Mouse (Mus musculus): ENCODE results near the gene Hunk. TPM values are rescaled to one million over a fixed set of nuclear protein-coding genes. Genes with fewer than 3 reads are reported as not detected.

Hunk gene
- polyA plus RNA-seq, 1 experiment, result 0.37 TPM

DNA sequence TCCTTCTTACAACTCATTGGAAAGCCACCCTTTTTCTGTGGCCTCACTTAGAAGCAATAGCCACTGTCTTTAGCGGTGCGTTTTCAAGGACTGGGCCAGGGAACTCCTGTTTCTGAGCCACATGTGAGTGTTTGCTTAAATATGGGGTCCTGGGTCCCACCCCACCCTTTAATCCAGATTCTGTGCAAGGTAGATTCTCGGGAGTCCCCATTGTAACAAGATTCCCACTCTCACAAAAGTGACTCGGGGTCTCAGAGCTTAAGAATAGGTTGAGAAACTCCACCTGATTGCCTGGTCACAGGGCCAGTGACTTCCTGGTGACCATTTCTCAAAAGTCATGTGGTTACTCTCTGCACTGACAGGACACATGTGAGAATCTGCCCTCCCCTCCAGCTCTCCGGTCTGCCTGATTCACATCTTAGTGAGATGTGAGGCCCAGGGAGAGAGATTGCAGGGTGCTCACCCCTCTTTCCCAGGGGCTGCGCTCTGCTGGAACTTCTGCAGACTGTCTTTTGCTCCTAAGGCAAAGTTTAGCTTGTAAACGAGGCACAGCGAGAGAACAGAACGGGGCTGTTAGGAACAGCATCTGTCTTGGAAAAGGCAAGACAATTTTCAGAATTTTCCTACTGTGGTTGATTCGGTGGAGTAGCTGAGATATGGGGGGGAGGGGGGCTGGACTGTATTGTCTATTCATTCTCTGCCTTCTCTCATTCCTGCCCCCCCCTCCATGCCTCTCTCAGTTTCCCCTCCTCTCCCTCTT lies 135.6 kb downstream of the Hunk start:
- TF ChIP-seq TCF3 (IDR thresholded peaks at IDR 0.05; ENCODE audit: insufficient read length, low read depth) (no peak), POLR2A (IDR thresholded peaks at IDR 0.05; ENCODE audit: insufficient read length, low read depth) (no peak), MYOG (IDR thresholded peaks at IDR 0.05; ENCODE audit: control insufficient read depth in 1 of 3, insufficient read depth in 1 of 3, insufficient read length in 2 of 3, low read depth in 2 of 3) (no peak)
- Histone ChIP-seq H3K79me2 (ENCODE audit: control insufficient read depth, insufficient read depth) (no peaks in the 10 kb centered on the region), H3K27me3 (ENCODE audit: control insufficient read depth, insufficient read depth, insufficient read length) (peaks cover 11% of the 10 kb centered on the region), H3K4me2 (ENCODE audit: low read depth) (no peak overlapping the region), H3K36me3 (ENCODE audit: control insufficient read depth, insufficient read depth) (no peaks in the 10 kb centered on the region), H3K4me3 (no peak overlapping the region), H3ac (ENCODE audit: control insufficient read depth, insufficient read length) (no peak overlapping the region)

GRCm38 (mm10) chr16:90521951-90522255 lies 136.1 kb downstream of the Hunk start:
- H3K36me3 ChIP-seq (ENCODE audit: control insufficient read depth, insufficient read depth), result no peaks in the 10 kb centered on the region
- TF ChIP-seq SRF (IDR thresholded peaks at IDR 0.05; ENCODE audit: control insufficient read depth, insufficient read length, low read depth), result no peak
- TF ChIP-seq MYOG (IDR thresholded peaks at IDR 0.05; ENCODE audit: control insufficient read depth in 1 of 3, insufficient read depth in 1 of 3, insufficient read length in 2 of 3, low read depth in 2 of 3), result no peak
- TF ChIP-seq POLR2AphosphoS2 (IDR thresholded peaks at IDR 0.05; ENCODE audit: insufficient read length, low read depth), result no peak
- TF ChIP-seq POLR2A (IDR thresholded peaks at IDR 0.05; ENCODE audit: insufficient read length, low read depth), result no peak
- TF ChIP-seq TCF12 (IDR thresholded peaks at IDR 0.05; ENCODE audit: insufficient read depth, poor library complexity, severe bottlenecking), result no peak
- no peak for TF ChIP-seq E2F4 (IDR thresholded peaks at IDR 0.05; ENCODE audit: insufficient read depth)
- TF ChIP-seq MAX (IDR thresholded peaks at IDR 0.05; ENCODE audit: low read depth), result no peak
- no peak for TF ChIP-seq TCF3 (IDR thresholded peaks at IDR 0.05; ENCODE audit: insufficient read length, low read depth)
- TF ChIP-seq USF1 (IDR thresholded peaks at IDR 0.05; ENCODE audit: low read depth), result no peak
- no peak for TF ChIP-seq CEBPB (IDR thresholded peaks at IDR 0.05; ENCODE audit: insufficient read depth, poor library complexity, severe bottlenecking)
- TF ChIP-seq REST (IDR thresholded peaks at IDR 0.05; ENCODE audit: insufficient read depth, insufficient read length), result no peak
- TF ChIP-seq MYOD1 (IDR thresholded peaks at IDR 0.05; ENCODE audit: control insufficient read depth in 1 of 3, insufficient read length in 2 of 3, low read depth in 2 of 3), result no peak
- H3K4me3 ChIP-seq, result no peak overlapping the region
- H3K4me2 ChIP-seq (ENCODE audit: low read depth), result no peak overlapping the region
- no peaks in the 10 kb centered on the region for H3K79me2 ChIP-seq (ENCODE audit: control insufficient read depth, insufficient read depth)
- H3K27me3 ChIP-seq (ENCODE audit: control insufficient read depth, insufficient read depth, insufficient read length), result peaks cover 14% of the 10 kb centered on the region
- no peak overlapping the region for H3ac ChIP-seq (ENCODE audit: control insufficient read depth, insufficient read length)

DNA sequence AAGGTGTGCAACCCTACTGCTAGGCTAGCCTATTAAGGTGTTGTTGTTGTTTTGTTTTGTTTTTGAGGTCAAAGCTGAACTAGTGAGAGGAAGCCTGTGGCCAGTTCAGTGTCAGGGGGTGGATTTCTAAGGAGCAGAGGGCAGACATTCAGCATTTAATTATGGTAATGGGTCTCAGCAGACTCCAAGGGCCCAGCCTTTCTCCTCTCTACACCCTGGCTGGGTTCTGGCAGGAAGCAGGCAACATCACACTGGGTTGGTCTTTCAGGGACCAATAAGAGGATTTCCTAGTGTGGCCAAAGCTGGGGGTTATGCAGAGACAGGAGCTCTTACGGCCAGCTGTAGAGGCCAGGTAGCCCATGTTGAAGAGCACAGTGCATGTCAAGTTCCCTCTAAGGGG lies 136.8 kb downstream of the Hunk start:
- H3K4me3 ChIP-seq, result no peak overlapping the region
- H3K36me3 ChIP-seq (ENCODE audit: control insufficient read depth, insufficient read depth), result no peaks in the 10 kb centered on the region
- no peak overlapping the region for H3ac ChIP-seq (ENCODE audit: control insufficient read depth, insufficient read length)
- H3K27me3 ChIP-seq (ENCODE audit: control insufficient read depth, insufficient read depth, insufficient read length), result peaks cover 13% of the 10 kb centered on the region
- TF ChIP-seq MAX (IDR thresholded peaks at IDR 0.05; ENCODE audit: low read depth), result no peak
- no peak for TF ChIP-seq TCF3 (IDR thresholded peaks at IDR 0.05; ENCODE audit: insufficient read length, low read depth)
- TF ChIP-seq CEBPB (IDR thresholded peaks at IDR 0.05; ENCODE audit: insufficient read depth, poor library complexity, severe bottlenecking), result no peak
- no peak for TF ChIP-seq REST (IDR thresholded peaks at IDR 0.05; ENCODE audit: insufficient read depth, insufficient read length)
- TF ChIP-seq TCF12 (IDR thresholded peaks at IDR 0.05; ENCODE audit: insufficient read depth, poor library complexity, severe bottlenecking), result no peak
- TF ChIP-seq MYOG (IDR thresholded peaks at IDR 0.05; ENCODE audit: control insufficient read depth in 1 of 3, insufficient read depth in 1 of 3, insufficient read length in 2 of 3, low read depth in 2 of 3), result no peak
- no peak for TF ChIP-seq USF1 (IDR thresholded peaks at IDR 0.05; ENCODE audit: low read depth)
- TF ChIP-seq MYOD1 (IDR thresholded peaks at IDR 0.05; ENCODE audit: control insufficient read depth in 1 of 3, insufficient read length in 2 of 3, low read depth in 2 of 3), result no peak
- TF ChIP-seq E2F4 (IDR thresholded peaks at IDR 0.05; ENCODE audit: insufficient read depth), result no peak
- no peak for TF ChIP-seq SRF (IDR thresholded peaks at IDR 0.05; ENCODE audit: control insufficient read depth, insufficient read length, low read depth)
- no peak for TF ChIP-seq POLR2A (IDR thresholded peaks at IDR 0.05; ENCODE audit: insufficient read length, low read depth)
- TF ChIP-seq POLR2AphosphoS2 (IDR thresholded peaks at IDR 0.05; ENCODE audit: insufficient read length, low read depth), result no peak
- no peak overlapping the region for H3K4me2 ChIP-seq (ENCODE audit: low read depth)
- H3K79me2 ChIP-seq (ENCODE audit: control insufficient read depth, insufficient read depth), result no peaks in the 10 kb centered on the region

DNA sequence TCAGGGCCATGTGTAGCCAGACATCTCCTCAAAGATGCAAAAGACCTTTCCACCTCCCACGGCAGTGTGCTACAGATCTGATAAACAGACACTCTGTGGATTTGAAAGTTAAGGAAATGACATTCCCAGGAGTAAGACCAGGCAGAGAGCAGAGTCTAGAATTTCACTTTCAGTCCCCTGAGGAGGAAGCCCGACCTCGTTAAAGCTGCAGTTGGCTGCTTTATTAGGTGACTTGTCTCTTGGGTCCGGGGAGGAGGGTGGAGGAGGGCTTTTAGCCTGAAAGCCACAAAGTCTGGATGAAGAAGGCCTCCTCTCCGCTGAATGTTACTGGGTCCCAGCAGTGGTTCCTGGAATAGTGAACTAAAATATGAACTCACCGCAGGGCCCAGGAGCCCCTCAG lies 137.6 kb downstream of the Hunk start:
- no peak for TF ChIP-seq USF1 (IDR thresholded peaks at IDR 0.05; ENCODE audit: low read depth)
- TF ChIP-seq E2F4 (IDR thresholded peaks at IDR 0.05; ENCODE audit: insufficient read depth), result no peak
- TF ChIP-seq MAX (IDR thresholded peaks at IDR 0.05; ENCODE audit: low read depth), result no peak
- TF ChIP-seq CEBPB (IDR thresholded peaks at IDR 0.05; ENCODE audit: insufficient read depth, poor library complexity, severe bottlenecking), result no peak
- no peak for TF ChIP-seq POLR2AphosphoS2 (IDR thresholded peaks at IDR 0.05; ENCODE audit: insufficient read length, low read depth)
- no peak for TF ChIP-seq MYOD1 (IDR thresholded peaks at IDR 0.05; ENCODE audit: control insufficient read depth in 1 of 3, insufficient read length in 2 of 3, low read depth in 2 of 3)
- no peak for TF ChIP-seq POLR2A (IDR thresholded peaks at IDR 0.05; ENCODE audit: insufficient read length, low read depth)
- TF ChIP-seq SRF (IDR thresholded peaks at IDR 0.05; ENCODE audit: control insufficient read depth, insufficient read length, low read depth), result no peak
- TF ChIP-seq REST (IDR thresholded peaks at IDR 0.05; ENCODE audit: insufficient read depth, insufficient read length), result no peak
- TF ChIP-seq MYOG (IDR thresholded peaks at IDR 0.05; ENCODE audit: control insufficient read depth in 1 of 3, insufficient read depth in 1 of 3, insufficient read length in 2 of 3, low read depth in 2 of 3), result no peak
- TF ChIP-seq TCF3 (IDR thresholded peaks at IDR 0.05; ENCODE audit: insufficient read length, low read depth), result no peak
- TF ChIP-seq TCF12 (IDR thresholded peaks at IDR 0.05; ENCODE audit: insufficient read depth, poor library complexity, severe bottlenecking), result no peak
- peak overlapping the region; percentile 21 for H3K4me2 ChIP-seq (ENCODE audit: low read depth)
- no peaks in the 10 kb centered on the region for H3K36me3 ChIP-seq (ENCODE audit: control insufficient read depth, insufficient read depth)
- no peak overlapping the region for H3K4me3 ChIP-seq
- H3K27me3 ChIP-seq (ENCODE audit: control insufficient read depth, insufficient read depth, insufficient read length), result peaks cover 16% of the 10 kb centered on the region
- H3K79me2 ChIP-seq (ENCODE audit: control insufficient read depth, insufficient read depth), result no peaks in the 10 kb centered on the region
- H3ac ChIP-seq (ENCODE audit: control insufficient read depth, insufficient read length), result no peak overlapping the region
